Mouse (Mus musculus): ENCODE measurements around the gene AL731706.2.
"Not testable (repeated sequence)": the region's sequence is repeated elsewhere in the genome, so short reads cannot be mapped to it uniquely, and the experiment has no call there.

AL731706.2 gene

GRCm38 (mm10) chr2:136885579-136885978 is at the start of gene AL731706.2:
TSS of gene AL731706.2 (minus strand) at chr2:136885679.
- no peak for DNase-seq (ENCODE audit: low spot score)

- peak; percentile 45 for DNase-seq (ENCODE audit: low spot score)
Measured at GRCm38 (mm10) chr2:136921003-136921408, 35.5 kb upstream of the AL731706.2 start.

GRCm38 (mm10) chr2:136920257-136920993 is 34.9 kb upstream of the AL731706.2 start:
- DNase-seq (ENCODE audit: low spot score), result no peak

GRCm38 (mm10) chr2:136919433-136919832 is 34.0 kb upstream of the AL731706.2 start:
- no peak for DNase-seq (ENCODE audit: low spot score)

- peak; percentile 45 for DNase-seq (ENCODE audit: low spot score)
Measured at GRCm38 (mm10) chr2:136914334-136914902, 28.9 kb upstream of the AL731706.2 start.

GRCm38 (mm10) chr2:136913021-136913420 is 27.5 kb upstream of the AL731706.2 start:
- DNase-seq (ENCODE audit: low spot score), result no peak

GRCm38 (mm10) chr2:136911958-136912411 is 26.5 kb upstream of the AL731706.2 start:
- DNase-seq (ENCODE audit: low spot score), result no peak

- no peak for DNase-seq (ENCODE audit: low spot score)
Measured at GRCm38 (mm10) chr2:136909298-136909697, 23.8 kb upstream of the AL731706.2 start.

- DNase-seq (ENCODE audit: low spot score), result no peak
Measured at GRCm38 (mm10) chr2:136908596-136908995, 23.1 kb upstream of the AL731706.2 start.

GRCm38 (mm10) chr2:136896131-136896530 is 10.7 kb upstream of the AL731706.2 start:
- peak; percentile 57 for DNase-seq (ENCODE audit: low spot score)

GRCm38 (mm10) chr2:136894494-136894893 is 9.0 kb upstream of the AL731706.2 start:
- DNase-seq (ENCODE audit: low spot score), result no peak

GRCm38 (mm10) chr2:136891951-136892371 is 6.5 kb upstream of the AL731706.2 start:
- DNase-seq (ENCODE audit: low spot score), result peak; percentile 97

GRCm38 (mm10) chr2:136891068-136891950 is 5.8 kb upstream of the AL731706.2 start, which contains the start of the genes Slx4ip, AL731706.1 and Mkks:
TSS of gene Slx4ip (plus strand) at chr2:136891218.
TSS of gene AL731706.1 (minus strand) at chr2:136891389.
TSS of gene Mkks (minus strand) at chr2:136891389.
- peak; percentile 99 for DNase-seq (ENCODE audit: low spot score)

- not testable (repeated sequence) for DNase-seq (ENCODE audit: low spot score)
Measured at GRCm38 (mm10) chr2:136890716-136891067, 5.2 kb upstream of the AL731706.2 start.

- DNase-seq (ENCODE audit: low spot score), result peak; percentile 26
Measured at GRCm38 (mm10) chr2:136886846-136887245, 1.4 kb upstream of the AL731706.2 start.

GRCm38 (mm10) chr2:136854543-136855388 is 30.7 kb downstream of the AL731706.2 start:
- no peak for DNase-seq (ENCODE audit: low spot score)

GRCm38 (mm10) chr2:136850366-136850765 is 35.1 kb downstream of the AL731706.2 start:
- DNase-seq (ENCODE audit: low spot score), result no peak

GRCm38 (mm10) chr2:136837994-136838393 is 47.5 kb downstream of the AL731706.2 start:
- DNase-seq (ENCODE audit: low spot score), result no peak

GRCm38 (mm10) chr2:136835882-136836281 is 49.6 kb downstream of the AL731706.2 start:
- DNase-seq (ENCODE audit: low spot score), result peak; percentile 13

All from MN1 (cell line).